Mouse (Mus musculus) ovary, postnatal 36 days (tissue): ENCODE results near the gene Pi4ka.

ENCODE experiments used
- DNase-seq: peaks from one replicate; pipeline ENCODE4 v3.0.0; 2022; ENCODE audit warnings: low spot score, mixed read lengths

Gene Pi4ka

DNA sequence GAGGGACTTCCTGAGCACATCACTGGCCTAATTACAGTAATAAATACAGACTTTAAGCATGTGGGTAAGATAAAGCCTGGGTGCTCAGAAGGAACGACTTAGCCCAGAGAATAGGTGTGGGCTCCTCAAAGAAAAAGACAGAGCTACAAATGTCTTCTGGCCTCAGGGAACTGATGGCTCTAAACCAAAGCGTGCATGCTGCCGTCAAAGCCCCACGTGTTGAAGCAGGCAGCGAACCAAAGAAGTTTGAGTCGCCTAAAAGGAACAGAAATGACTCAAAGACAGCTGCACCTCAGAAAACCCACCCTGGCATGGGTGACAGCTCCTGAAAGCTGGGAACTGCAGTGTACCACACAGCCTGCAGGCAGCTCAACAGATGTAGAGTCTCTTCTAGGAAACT lies 134.3 kb downstream of the Pi4ka start:
- DNase-seq = no peak

DNA sequence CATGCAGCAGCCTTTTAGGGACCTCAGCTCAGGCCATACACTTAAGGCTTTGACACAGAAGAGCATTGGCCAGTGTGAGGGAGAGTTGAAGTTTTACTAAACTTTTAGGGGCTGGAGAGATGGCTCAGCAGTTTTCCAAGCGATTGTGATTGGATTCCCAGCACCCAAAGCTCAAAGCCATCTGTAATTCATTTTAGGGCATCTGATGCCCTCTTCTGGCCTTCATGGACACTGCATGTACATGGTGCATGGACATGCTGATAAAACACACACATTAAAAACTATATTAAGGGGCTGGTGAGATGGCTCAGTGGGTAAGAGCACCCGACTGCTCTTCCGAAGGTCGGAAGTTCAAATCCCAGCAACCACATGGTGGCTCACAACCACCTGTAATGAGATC lies 135.0 kb downstream of the Pi4ka start:
- peak; percentile 34 for DNase-seq

DNA sequence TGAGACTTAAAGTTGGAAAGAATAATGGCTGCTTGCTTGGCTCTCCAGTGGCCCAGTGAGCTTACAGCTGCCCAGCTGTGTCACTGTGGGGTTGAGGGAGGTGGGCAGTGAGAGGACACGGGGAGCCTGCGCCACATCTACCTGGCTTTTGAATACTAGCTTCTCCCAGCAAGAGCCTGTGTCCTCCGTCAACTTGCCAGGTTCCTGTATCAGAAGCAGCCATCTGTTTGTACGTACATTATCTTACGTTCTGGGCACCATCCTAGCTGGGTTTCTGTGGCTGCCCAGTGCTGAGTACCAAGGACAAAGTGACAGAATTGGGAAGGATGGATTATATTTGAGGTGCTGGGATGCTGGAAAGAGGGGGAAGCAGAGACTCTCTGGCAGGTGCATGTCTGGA lies 136.2 kb downstream of the Pi4ka start:
- DNase-seq = no peak

DNA sequence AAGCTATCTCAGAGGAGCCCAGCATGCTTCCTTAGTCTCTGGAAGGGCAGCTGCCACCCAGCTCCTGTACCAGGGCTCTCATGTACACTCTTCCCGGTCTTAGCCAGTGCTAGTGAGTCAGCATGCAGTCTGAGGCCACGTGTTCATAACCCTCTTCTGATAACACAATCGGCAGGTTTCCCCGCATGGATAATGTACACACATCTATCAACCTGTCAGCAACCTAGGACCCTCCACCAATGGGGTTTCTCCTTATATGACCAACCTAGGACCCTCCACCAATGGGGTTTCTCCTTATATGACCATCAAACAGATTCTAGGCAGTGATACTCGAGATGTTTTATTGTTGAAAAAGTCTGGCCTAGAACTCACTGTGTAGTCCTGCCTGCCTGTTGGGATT lies 138.2 kb downstream of the Pi4ka start:
- DNase-seq = no peak

DNA sequence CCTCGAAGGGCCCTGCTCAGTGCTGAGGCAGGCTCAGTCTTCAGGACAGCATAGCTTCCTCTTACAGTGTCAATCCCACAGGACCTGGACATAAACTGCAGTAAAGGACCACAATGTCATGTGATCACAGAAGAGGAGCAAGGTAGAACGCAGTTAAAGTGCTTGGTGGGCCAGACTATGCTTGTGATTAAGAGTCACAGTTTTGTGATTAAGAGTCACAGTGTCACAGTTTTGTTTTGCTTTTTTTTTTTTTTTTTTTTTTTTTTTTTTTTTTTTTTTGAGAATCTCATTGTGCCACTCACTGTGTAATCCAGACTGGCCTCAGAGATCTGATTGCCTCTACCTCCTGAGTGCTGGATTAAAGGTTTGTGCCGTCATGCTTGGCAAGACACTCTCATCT lies 140.0 kb downstream of the Pi4ka start:
- no peak for DNase-seq

DNA sequence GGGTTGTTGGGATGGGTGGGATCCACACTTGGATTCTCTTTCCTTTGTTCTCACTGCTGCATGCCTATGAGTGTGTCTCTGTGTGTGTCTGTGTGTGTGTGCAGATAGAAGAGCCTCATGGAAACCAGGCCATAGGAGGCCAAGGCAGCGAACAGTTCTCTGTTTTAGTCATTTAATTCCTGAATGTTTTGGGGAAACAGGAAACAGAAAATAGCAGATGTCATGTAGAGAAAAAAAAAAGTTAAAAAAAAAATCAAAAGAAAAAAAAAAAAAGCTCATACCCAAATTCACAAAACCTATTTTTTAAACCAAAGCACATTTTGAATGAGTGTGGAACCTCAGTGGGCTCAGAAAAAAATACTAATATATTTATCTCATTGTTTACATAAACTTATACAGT lies 144.8 kb downstream of the Pi4ka start:
- DNase-seq = no peak

DNA sequence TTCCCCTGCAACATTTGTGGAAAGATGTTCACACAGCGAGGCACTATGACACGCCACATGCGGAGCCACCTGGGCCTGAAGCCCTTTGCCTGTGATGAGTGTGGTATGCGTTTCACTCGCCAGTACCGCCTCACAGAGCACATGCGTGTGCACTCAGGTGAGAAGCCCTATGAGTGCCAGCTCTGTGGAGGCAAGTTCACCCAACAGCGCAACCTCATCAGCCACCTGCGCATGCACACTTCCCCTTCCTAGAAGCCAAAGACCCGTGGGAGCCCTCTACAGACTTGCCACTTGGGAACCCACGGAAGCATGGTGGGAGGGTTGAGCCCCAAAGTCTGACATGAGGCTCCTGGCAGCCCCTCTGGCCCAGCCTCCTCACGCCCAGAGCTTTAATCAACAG lies 147.2 kb downstream of the Pi4ka start:
- DNase-seq = no peak

DNA sequence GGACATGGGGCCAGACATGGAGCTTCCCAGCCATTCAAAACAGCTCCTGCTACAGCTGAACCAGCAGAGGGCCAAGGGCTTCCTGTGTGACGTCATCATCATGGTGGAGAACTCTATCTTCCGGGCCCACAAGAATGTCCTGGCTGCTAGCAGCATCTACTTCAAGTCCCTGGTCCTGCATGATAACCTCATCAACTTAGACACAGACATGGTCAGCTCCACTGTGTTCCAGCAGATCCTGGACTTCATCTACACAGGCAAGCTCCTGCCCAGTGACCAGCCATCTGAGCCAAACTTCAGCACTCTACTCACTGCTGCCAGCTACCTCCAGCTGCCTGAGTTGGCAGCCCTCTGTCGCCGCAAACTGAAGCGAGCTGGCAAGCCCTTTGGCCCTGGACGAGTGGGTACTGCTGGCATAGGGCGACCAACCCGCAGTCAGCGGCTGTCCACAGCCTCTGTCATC lies 148.7 kb downstream of the Pi4ka start:
- no peak for DNase-seq

DNA sequence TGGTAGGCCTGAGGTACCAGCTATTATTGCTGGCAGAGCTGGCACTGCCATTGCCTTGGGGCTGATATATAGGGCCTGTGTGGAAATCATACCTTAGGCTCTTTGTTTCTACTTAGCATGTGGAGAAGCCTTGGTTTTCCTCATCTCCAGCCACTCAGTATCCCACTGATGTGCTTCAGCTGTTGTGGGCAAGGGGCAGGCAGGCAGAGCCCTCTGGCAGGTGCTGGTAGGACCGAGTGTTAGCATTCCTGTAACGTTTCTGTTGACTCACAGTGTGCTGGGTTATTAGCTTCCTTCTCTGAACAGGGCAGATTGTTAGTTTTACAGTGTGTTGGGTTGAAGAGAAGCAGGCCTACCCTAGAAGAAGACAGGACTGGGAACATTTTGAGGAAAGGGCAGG lies 150.8 kb downstream of the Pi4ka start:
- DNase-seq = no peak

DNA sequence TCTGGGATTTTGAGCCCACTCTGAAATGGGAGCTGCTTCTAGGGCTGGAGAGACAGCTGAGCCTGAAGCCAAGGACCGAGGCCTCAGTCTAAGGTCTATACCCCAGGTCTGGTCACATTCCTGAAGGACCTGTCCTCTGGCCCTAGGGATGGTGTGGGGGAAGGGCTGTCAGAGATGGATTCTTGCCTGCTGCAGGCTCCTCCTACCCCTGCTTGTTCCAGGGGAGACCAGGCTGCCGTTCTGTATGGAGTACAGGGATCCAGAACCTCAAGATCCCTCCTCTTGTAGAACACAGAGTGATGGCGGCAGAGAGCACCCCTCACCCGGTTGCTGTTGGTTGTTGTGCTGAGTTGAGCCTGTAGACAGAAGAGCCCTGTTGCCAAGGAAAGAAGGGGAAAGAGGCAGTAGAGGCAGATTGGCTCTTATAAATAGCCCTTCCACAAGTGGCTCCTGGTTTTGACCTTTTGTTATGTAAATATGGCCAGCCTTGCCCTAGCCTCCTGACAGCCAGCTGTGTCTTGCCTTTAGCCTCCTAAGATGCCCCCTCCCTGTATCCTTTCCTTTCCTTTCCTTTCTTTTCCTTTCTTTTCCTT lies 152.0 kb downstream of the Pi4ka start:
- DNase-seq = no peak

DNA sequence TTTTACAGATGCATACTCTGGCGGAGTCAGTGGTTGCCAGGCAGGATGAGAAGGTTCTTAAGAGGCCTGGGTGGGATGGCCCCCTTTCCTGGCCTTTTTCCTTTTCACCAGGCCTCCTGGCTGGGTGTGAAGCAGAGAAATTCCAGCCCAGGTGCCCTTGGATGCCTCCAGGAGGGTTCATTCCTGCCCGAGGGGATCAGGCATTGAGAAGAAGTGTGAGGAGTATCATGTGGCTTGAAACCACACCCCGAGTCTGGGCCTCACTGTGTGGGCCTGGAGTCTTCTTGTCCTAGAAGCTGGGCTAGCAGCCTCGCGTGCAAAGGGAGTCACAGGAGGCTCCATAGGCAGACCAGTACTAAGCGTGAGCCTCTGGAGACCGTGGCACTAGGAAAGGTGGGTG lies 153.3 kb downstream of the Pi4ka start:
- no peak for DNase-seq

DNA sequence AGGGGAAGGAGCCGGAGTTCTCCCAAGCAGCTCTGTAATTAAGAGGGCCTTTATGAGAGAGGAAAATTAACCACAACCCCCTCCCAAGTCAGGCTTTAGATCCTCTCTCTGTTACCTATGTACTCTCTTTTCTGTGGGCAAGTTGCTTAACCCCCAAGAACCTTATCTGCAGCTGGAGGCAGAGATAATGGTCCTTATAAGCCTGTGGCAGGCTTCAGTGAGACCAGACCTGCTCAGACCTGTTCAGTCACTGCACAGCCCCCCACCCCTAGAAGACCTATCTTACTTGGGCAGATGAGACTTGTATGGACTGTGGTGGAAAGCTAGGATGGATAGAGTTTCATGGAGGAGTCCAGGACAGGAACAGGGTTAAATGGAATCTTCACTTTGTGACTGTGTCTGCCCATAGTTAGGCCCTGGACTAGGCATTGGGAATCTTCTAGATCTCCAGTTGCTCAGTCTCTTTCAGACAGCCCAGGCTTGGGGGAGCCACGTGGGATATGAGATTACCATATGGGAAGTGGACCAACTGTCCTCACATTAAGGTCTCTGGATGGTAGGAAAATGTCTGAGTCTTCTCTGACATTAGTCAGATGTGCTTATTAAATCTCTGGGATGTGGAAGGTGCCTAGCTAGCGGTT lies 153.9 kb downstream of the Pi4ka start:
- DNase-seq = no peak

DNA sequence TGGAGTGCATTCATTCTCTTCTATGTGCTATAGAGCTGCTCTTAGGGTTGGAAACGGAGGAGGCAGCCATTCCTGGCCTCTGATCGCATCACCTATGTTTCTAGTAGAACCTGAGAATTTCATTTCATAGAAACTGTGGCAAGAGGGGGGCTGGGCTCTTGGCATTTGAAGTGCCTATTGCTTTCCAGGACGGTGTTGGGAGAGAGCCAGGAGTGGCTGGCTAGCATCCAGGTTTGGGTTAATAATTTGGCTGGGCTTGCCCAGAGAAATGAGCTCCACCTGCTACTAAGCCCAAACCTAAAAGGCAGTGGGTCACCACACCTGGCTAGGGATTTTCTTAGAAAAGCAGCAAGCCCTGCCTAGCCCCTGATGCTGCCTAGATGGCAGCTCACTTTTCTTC lies 154.6 kb downstream of the Pi4ka start:
- peak; percentile 78 for DNase-seq

DNA sequence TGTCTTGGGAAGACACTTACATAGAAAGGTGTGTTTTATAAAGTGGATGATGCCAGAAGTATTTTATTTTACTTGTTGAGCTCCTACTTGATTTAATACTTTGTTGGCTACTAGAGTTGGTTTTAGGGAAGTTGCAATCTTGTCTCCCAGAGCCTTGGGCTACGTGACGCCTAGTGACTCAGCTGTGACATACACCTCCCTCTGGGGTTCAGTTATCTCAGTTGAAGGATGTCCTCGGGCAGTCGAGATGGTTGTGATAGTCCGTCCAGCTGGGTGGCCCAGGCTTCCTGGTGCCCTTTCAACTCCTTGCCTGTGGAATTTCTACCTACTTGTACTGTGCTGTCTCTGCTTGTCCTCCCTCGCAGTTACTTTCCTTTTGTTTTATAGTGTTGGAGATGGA lies 157.0 kb downstream of the Pi4ka start:
- DNase-seq = no peak

DNA sequence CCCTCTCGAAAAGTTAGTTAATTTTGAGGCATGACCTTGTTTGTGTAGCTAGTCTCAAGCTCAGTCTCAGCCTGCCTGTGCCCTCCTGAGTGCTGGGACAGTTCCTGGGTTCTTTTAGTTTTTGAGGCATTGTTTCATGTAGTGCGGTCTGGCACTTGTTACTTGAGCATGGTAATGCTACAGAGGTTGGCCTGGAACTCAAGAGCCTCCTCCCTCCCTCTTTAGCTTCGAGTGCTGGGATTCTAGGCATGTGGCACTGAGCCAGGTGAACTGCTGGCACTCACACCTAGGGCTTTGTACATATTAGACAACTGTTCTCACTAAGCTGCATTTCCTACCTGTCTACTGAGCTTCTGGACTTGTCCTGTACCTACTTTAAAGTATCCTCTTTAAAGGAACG lies 158.4 kb downstream of the Pi4ka start:
- DNase-seq = no peak

DNA sequence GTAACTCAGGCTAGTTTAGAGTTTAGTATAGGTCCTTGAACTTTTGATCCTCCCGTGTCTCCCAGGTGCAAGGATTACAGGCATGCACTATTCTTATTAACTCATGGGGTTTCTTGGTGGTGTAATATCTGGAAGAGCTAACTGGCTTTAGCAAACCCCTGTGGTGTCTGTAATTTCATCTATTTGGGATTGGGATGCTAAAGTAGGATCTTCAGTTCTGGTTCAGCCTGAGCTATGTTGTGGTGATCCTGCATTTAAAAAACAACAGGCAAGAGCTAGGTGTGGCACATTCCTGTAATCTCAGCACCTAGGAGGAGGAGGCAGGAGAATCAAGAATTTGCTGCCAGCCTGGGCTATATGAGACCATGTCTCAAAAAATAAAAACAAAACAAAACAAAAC lies 161.1 kb downstream of the Pi4ka start:
- DNase-seq = no peak

DNA sequence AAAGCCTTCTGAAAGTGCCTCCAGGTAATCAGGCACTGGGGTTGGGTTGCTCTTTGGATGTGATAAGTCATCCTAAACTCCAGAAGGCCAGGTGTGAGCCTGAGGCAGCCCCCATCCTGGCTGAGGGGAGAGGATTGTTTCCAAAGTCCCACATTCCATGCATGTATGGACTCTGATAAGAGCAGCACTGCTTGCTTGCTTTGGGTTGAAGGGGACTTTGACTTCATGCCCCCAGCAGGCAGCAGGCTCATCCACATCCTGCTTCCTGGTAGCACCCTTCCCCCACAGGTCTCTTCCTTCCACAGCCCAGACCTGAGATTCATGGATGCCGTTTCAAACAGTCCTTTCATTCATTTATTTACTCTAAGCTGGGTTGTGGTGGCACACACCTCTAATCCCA lies 162.4 kb downstream of the Pi4ka start:
- DNase-seq = no peak

DNA sequence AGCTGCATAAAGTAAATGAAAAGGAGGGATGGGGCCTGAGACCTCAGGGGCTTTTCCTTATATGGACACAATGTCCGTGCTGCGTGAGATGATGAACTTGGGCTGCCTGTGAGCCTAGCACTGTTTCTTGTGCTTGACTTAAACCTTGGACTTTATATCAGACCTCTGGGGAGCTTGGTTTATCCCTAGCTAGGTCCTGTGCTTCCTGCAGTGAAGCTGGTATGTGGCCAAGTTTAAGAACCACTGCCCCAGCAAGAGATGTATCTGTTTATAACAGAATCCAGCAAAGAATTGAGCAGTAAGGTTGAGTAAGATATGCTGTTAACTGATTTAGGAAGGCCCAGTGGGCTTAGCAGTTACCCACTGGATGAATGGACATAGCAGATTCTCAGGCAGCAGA lies 166.7 kb downstream of the Pi4ka start:
- DNase-seq = no peak

DNA sequence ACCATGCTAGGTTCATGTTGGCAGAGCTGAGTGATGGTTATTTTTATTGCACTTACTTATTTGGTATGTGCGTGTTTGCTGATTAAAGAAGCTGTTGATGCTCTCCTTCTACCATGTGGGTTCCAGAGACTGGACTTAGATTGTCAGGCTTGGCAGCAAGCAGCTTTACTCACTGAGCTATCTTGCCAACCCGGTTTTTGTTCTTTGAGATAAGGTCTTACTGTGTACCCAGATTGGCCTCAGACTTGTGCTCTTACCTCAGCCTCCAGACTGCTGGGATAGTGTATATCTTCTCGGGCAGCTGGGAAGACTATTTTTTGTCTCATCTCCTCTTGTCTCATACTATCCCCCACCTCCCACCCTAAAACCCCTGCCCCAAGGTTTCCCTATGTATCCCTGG lies 168.5 kb downstream of the Pi4ka start:
- DNase-seq = no peak

DNA sequence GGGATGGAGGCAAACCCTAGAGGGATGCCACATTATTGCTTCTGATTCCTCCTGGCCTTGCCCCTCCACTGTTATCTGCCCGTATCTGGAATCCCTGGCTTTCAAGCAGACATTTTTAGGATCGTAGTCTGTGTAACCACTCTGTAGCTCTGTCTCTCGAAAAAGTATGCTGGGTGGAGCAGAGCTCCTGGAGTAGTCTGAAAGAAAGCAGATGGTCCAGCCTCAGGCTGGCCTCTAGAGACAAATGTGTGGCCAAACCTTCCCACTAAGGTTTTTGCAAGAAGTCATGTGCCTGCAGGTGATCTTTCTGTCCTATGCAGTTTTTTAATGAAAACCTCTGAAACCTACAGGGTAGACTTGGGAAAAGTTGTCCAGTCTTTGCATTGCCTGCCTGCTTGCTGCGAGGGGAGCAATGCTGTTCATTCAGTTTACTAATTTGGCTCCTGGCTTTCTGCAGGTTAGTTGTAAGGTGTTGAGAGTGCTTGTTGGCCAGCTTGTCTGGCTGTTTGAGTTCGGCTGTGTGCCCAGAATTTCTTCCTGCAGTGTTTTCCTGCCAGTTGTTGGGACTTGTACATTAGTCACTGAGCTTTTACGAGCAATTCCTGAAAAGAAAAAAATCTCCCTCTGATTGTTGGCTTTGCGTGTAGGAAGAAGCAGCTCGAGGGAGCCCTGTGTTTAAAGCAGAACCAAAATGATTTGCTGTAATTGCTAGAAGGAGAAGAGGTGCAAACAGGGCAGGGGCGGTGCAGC lies 171.0 kb downstream of the Pi4ka start:
- no peak for DNase-seq

DNA sequence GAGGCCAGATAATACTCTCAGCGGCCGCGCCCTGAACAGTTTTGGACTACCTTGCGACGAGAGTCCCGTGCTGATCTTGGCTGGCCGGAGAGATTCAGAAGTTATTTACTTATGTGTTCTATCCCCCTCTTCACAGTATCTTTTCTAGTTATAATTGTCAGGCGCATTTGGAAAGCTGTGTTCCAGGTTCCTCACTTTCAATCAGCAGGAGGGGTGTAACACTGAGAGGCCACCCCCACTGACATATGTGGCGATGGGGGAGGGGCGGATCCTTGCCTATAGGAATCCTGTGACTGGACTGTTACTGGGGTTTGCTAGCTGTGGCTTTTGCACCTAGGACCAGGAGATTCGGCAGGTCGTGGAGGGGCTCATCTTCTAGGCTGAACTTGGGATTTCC lies 171.6 kb downstream of the Pi4ka start:
- DNase-seq = no peak

DNA sequence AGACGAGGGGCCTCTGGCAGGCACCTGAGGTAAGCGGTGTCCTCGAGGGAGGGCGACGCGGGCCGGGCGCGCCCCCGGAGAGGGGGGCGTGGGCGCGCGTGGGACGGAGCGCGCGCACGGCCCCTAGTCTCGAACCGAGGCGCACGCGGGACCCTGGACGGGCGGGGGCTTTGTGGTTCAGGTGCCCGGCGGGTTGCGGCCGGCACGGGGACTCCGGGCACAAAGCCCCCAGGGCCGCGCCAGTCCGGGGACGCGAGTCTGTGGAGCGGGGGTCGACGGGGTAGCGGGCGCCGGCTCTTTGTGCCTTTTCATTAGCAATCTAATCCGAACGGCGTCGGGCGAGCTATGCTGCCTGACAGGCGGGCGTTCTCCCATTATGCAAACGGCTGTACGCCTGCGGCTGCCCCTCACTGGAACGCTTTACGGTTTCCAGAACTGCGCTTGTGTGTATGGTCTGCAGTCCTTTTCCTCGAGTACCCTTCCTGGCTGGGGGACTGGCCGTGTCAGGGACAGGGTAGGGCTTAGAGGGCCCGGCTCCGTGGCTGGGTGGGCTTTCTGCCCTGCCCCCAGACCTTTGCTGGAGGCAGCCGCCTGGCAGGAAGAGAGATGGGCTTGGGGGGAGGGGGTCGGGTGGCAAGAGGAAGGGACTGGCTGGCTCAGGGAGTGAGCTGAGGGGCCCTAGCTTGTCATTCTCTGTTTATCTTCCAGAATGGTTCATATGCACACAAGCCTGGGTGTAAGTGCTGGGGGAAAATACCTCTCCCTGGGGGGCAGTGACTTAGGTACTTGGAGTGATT lies 172.2 kb downstream of the Pi4ka start:
- DNase-seq = peak; percentile 45
